Mouse (Mus musculus) testis, adult 2 months (tissue): ENCODE measurements at regions not wholly inside any gene's neighbourhood (a gene's known extent, or its start where the extent isn't known, plus 50 kb on each side); places are given as distances from the start of the nearest gene placed in this dataset.

Experiments
- CTCF ChIP-seq: fragments of 200-500 bp; IDR thresholded peaks from 2 replicates; pipeline ENCODE4 v1.5.1; 2012; ENCODE audit warnings: low read depth, mild to moderate bottlenecking, inconsistent platforms, low read length, moderate library complexity; ENCODE audit not compliant: control insufficient read depth, insufficient read depth, insufficient replicate concordance
- POLR2A ChIP-seq: fragments of 200-500 bp; IDR thresholded peaks from 2 replicates; pipeline ENCODE4 v1.6.1; 2012; ENCODE audit warnings: low read depth, mild to moderate bottlenecking, inconsistent platforms, low read length, moderate library complexity; ENCODE audit not compliant: control insufficient read depth

DNA sequence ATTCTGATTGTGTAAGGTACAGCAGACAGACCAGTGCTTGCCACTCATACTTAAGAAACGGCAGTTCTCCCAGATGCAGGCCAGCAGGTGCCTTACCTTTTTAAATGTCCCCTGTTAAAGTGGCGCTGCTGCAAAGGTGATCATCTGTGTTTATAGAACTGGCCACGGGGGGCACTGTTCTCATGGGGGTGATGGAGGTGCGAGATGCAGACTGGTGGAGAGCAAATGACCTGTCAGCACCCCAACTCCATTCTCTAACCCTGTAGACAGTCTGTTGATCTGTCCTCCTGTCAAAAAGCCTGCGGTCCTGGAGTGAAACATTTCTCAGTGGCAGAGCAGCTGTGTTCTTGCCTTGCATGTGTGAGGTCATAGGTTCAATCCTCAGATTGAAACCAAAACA lies 135.4 kb upstream of the Gm17728 start:
- TF ChIP-seq POLR2A = no peak
- no peak for TF ChIP-seq CTCF
